ENCODE assay signal across 8 mouse cellular contexts in the genomic region with DNA sequence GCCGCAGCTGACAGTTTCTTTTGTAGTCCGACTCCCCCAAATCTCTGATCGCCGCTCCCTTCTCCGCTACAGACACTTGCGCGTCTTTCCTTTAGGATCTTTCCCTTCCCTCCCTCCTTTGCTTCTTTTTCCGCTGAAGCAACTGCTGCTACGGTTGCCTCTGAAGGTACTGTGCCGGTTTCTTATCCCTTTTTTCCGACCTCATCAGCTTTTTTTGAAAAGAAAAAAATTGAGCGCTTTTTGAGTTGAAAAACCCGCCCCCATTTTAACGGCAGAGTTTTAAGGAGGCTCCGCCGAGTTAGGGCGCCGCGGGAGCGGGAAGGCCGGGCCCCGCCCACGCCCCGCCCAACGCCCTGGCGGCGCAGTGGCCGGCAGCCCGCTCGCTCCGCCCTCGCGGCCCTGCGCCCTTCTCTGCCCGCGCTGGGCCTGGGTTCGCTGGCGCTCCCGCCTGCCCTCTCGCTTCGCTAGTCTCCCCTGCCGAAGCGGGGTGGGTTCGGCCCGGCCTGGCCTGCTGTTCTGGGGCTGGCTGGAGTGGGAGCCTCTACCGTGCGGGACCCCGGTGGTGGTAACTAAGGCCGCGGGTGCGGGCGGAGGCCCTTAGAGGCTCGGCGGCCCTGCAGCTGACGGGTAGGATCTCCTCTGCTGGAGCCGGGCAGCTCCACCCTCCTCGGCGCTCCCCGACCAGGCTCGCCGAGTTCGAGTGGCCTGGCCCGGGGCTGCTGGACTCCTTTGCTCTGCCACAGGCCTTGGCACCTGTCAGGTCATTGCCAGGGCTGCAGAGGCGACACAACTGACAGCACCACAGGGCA. TPM values are rescaled to one million over a fixed set of nuclear protein-coding genes. Genes with fewer than 3 reads are reported as not detected.
DNase-seq lines count a peak whose midpoint lies in the region; ATAC-seq and TF ChIP-seq lines count a peak whose summit lies in the region.

A gene (minus strand): TSS at position 729 of the 809 bp plus-strand sequence.

- no peaks in the 10 kb centered on the region for H3K9me3 ChIP-seq in forebrain, embryonic 11.5 days (ENCODE audit: control insufficient read depth, low read length)
- H3K9me3 ChIP-seq in heart, embryonic 16.5 days (replicated peaks; ENCODE audit: control insufficient read depth, low read length) = no peaks in the 10 kb centered on the region
- no peaks in the 10 kb centered on the region for H3K9me3 ChIP-seq in liver, postnatal 0 days (ENCODE audit: low read length)
- H3K9me3 ChIP-seq in neural tube, embryonic 13.5 days = no peaks in the 10 kb centered on the region

- peak within 1 kb of the TSS; percentile 87 for H3K9ac ChIP-seq in forebrain, embryonic 11.5 days (ENCODE audit: low read length)
- peak within 1 kb of the TSS; percentile 99 for H3K9ac ChIP-seq in heart, embryonic 16.5 days (ENCODE audit: low read length)
- peak within 1 kb of the TSS; percentile 89 for H3K9ac ChIP-seq in liver, postnatal 0 days (replicated peaks)
- H3K9ac ChIP-seq in neural tube, embryonic 13.5 days = peak within 1 kb of the TSS; percentile 76

- peak; percentile 19; the same call in 1 of the 2 replicates for TF ChIP-seq CTCF in liver, postnatal 0 days (IDR thresholded peaks at IDR 0.05; ENCODE audit: low read depth)
- TF ChIP-seq CTCF in testis, adult 2 months (IDR thresholded peaks at IDR 0.05; ENCODE audit: control insufficient read depth, insufficient read depth, insufficient replicate concordance, low read depth, low read length) = no peak

- ATAC-seq in forebrain, embryonic 11.5 days (replicated peaks; ENCODE audit: low FRiP score) = peak; percentile 95
- ATAC-seq in heart, embryonic 16.5 days (replicated peaks; ENCODE audit: extremely low read depth, insufficient read depth, low FRiP score) = peak; percentile 97
- ATAC-seq in liver, postnatal 0 days = peak; percentile 97
- ATAC-seq in neural tube, embryonic 13.5 days (ENCODE audit: low read depth) = peak; percentile 90

- H3K4me2 ChIP-seq in forebrain, embryonic 11.5 days (ENCODE audit: low read depth, low read length, severe bottlenecking) = peak within 1 kb of the TSS; percentile 94
- peak within 1 kb of the TSS; percentile 90 for H3K4me2 ChIP-seq in heart, embryonic 16.5 days (ENCODE audit: low read depth, low read length)
- peak within 1 kb of the TSS; percentile 97 for H3K4me2 ChIP-seq in liver, postnatal 0 days (ENCODE audit: low read depth, low read length)
- H3K4me2 ChIP-seq in neural tube, embryonic 13.5 days = peak within 1 kb of the TSS; percentile 74

- no peaks in the 10 kb centered on the region for H3K36me3 ChIP-seq in forebrain, embryonic 11.5 days (ENCODE audit: control insufficient read depth, insufficient read depth, low read length)
- H3K36me3 ChIP-seq in heart, embryonic 16.5 days (ENCODE audit: control insufficient read depth, insufficient read depth) = no peaks in the 10 kb centered on the region
- no peaks in the 10 kb centered on the region for H3K36me3 ChIP-seq in liver, postnatal 0 days (replicated peaks; ENCODE audit: insufficient read depth, low read length)
- no peaks in the 10 kb centered on the region for H3K36me3 ChIP-seq in neural tube, embryonic 13.5 days
- H3K36me3 ChIP-seq in testis, adult 2 months (ENCODE audit: control insufficient read depth, insufficient read depth, low read length) = no peaks in the 10 kb centered on the region; the same call in none of the 2 replicates

- WGBS in forebrain, embryonic 11.5 days = under 1% methylated on average over 61 of the region's 64 CpGs
- WGBS in heart, embryonic 16.5 days = under 1% methylated on average over 64 of the region's 64 CpGs
- WGBS in liver, postnatal 0 days (ENCODE audit: insufficient replicate concordance) = under 1% methylated on average over 60 of the region's 64 CpGs
- WGBS in neural tube, embryonic 13.5 days = under 1% methylated on average over 64 of the region's 64 CpGs

- DNase-seq in CD8-positive naive resting alpha-beta T cell, adult 2 months (ENCODE audit: low read depth in 2 of 2, low spot score in 2 of 2) = peak; percentile 60 to 62
- peak; percentile 66 for DNase-seq in c-Kit-positive CD71-negative TER-119-negative erythroid progenitor cells, embryonic 14.5 days (ENCODE audit: low read depth)
- peak; percentile 91 for DNase-seq in forebrain, embryonic 11.5 days (ENCODE audit: low spot score)
- DNase-seq in kidney, postnatal 36 days = peak; percentile 90 to 95
- DNase-seq in liver, postnatal 0 days = peak; percentile 92

- peak; percentile 80 for TF ChIP-seq POLR2A in testis, adult 2 months (IDR thresholded peaks at IDR 0.05; ENCODE audit: control insufficient read depth, low read depth, low read length)

- H3K4me1 ChIP-seq in forebrain, embryonic 11.5 days (replicated peaks; ENCODE audit: control insufficient read depth, insufficient read depth, low read length) = peaks cover 13% of the 10 kb centered on the region; the same call in 1 of the 2 replicates
- H3K4me1 ChIP-seq in heart, embryonic 16.5 days (ENCODE audit: control insufficient read depth, insufficient read depth, low read length) = peaks cover 15% of the 10 kb centered on the region
- peaks cover 3% of the 10 kb centered on the region; the same call in 1 of the 2 replicates for H3K4me1 ChIP-seq in liver, postnatal 0 days (ENCODE audit: insufficient read depth)
- peaks cover 25% of the 10 kb centered on the region for H3K4me1 ChIP-seq in neural tube, embryonic 13.5 days (replicated peaks)
- H3K4me1 ChIP-seq in testis, adult 2 months (ENCODE audit: control insufficient read depth, insufficient read depth, low read length) = no peaks in the 10 kb centered on the region; the same call in 1 of the 2 replicates

- peak within 1 kb of the TSS; percentile 81 for H3K27ac ChIP-seq in forebrain, embryonic 11.5 days (ENCODE audit: low read depth, low read length)
- peak within 1 kb of the TSS; percentile 99 for H3K27ac ChIP-seq in heart, embryonic 16.5 days (ENCODE audit: low read length)
- H3K27ac ChIP-seq in liver, postnatal 0 days (ENCODE audit: low read depth) = peak within 1 kb of the TSS; percentile 95
- peak within 1 kb of the TSS; percentile 78 for H3K27ac ChIP-seq in neural tube, embryonic 13.5 days (replicated peaks)
- peak within 1 kb of the TSS; percentile 99 for H3K27ac ChIP-seq in testis, adult 2 months (ENCODE audit: control insufficient read depth, insufficient read depth, low read depth, low read length)

- TF ChIP-seq EP300 in liver, postnatal 0 days (IDR thresholded peaks at IDR 0.05; ENCODE audit: low read depth) = no peak; the same call in 1 of the 2 replicates

- peak within 1 kb of the TSS; percentile 66 for H3K4me3 ChIP-seq in forebrain, embryonic 11.5 days (ENCODE audit: low read depth, low read length)
- peak within 1 kb of the TSS; percentile 94 for H3K4me3 ChIP-seq in heart, embryonic 16.5 days (ENCODE audit: low read length)
- H3K4me3 ChIP-seq in liver, postnatal 0 days (ENCODE audit: low read depth, low read length) = peak within 1 kb of the TSS; percentile 95
- H3K4me3 ChIP-seq in neural tube, embryonic 13.5 days = peak within 1 kb of the TSS; percentile 54
- peak within 1 kb of the TSS; percentile 97 for H3K4me3 ChIP-seq in testis, adult 2 months (ENCODE audit: control insufficient read depth, low read depth, low read length)

- H3K27me3 ChIP-seq in forebrain, embryonic 11.5 days (ENCODE audit: control insufficient read depth, insufficient read depth, low read length) = peaks cover 16% of the 10 kb centered on the region
- H3K27me3 ChIP-seq in heart, embryonic 16.5 days (ENCODE audit: control insufficient read depth, insufficient read depth, low read length) = peaks cover 2% of the 10 kb centered on the region; the same call in 1 of the 2 replicates
- peaks cover 5% of the 10 kb centered on the region for H3K27me3 ChIP-seq in liver, postnatal 0 days (ENCODE audit: insufficient read depth, low read length)
- H3K27me3 ChIP-seq in neural tube, embryonic 13.5 days = peaks cover 55% of the 10 kb centered on the region
- H3K27me3 ChIP-seq in testis, adult 2 months (ENCODE audit: control insufficient read depth, insufficient read depth, low read length) = no peaks in the 10 kb centered on the region; the same call in 1 of the 2 replicates

RNA-seq across cellular contexts. Expression of the gene that starts here (rescaled TPM):
- polyA plus RNA-seq in forebrain, embryonic 11.5 days (2014; fragmentation: Nextera tagmentation; extraction: Ambion mirVana) = 9.3 and 9.5 TPM in 2 replicates
- 18.0 and 18.5 TPM in 2 replicates for polyA plus RNA-seq in heart, embryonic 16.5 days (2015; fragmentation: Nextera tagmentation; extraction: Ambion mirVana)
- 11.1 and 13.4 TPM in 2 replicates for polyA plus RNA-seq in liver, postnatal 0 days (2015; fragmentation: Nextera tagmentation; extraction: Ambion mirVana)
- 2.6 and 2.9 TPM in 2 replicates for polyA plus RNA-seq in neural tube, embryonic 13.5 days (2015; fragmentation: Nextera tagmentation; extraction: Ambion mirVana)
- polyA plus RNA-seq in testis, adult 2 months (2012; rRNA removed) = 52.0 and 58.3 TPM in 2 replicates

Comparison
In these comparisons a context has a peak if more than half of its experiments do, and no peak if none do; other contexts are left out.
1. Peak in every context shown above with its lines: DNase-seq, ATAC-seq, H3K4me3 ChIP-seq and H3K27ac ChIP-seq.